Mouse (Mus musculus): ENCODE data around the gene 4930507D05Rik. TPM values are rescaled to one million over a fixed set of nuclear protein-coding genes. Genes with fewer than 3 reads are reported as not detected.
"Not testable (repeated sequence)": the region's sequence is repeated elsewhere in the genome, so short reads cannot be mapped to it uniquely, and the experiment has no call there.

The 4930507D05Rik gene
- polyA plus RNA-seq, 1 experiment = not detected

DNA sequence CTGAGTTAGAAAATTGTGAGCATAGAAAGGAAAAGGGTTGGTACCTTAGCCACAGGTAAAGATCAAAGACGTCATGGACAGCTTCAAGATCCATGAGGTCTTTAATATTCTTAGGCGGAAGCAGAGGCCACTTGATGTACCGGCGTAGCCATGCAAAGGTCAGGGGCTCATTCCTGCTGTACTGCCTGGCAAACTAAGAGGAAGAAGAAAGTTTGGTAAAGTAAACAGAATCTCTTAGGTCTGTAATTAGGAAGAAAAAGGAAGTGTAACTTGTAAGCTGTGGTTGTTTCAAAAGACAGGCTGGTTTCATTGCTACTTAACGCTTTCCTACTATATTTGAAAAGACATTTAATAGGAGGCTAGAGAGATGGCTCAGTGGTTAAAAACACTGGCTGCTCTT lies 18.9 kb upstream of the 4930507D05Rik start:
- H3K27ac ChIP-seq (ENCODE audit: insufficient read depth, low read length) = no peak overlapping the region
- peaks cover 40% of the 10 kb centered on the region for H3K36me3 ChIP-seq (ENCODE audit: control insufficient read depth, insufficient read depth, low read length)
- TF ChIP-seq CTCF (IDR thresholded peaks at IDR 0.05; ENCODE audit: extremely low read depth, insufficient read depth, insufficient read length, insufficient replicate concordance) = no peak
- no peak for TF ChIP-seq POLR2A (IDR thresholded peaks at IDR 0.05; ENCODE audit: low read depth, low read length)
- no peak for DNase-seq (ENCODE audit: low read depth in 1 of 2, low spot score in 2 of 2)
- WGBS = 85% methylated on average over 5 of the region's 5 CpGs
- no peak overlapping the region for H3K4me3 ChIP-seq (ENCODE audit: extremely low read depth, insufficient read depth, insufficient read length)
- H3K4me1 ChIP-seq (ENCODE audit: control insufficient read depth, insufficient read depth, insufficient read length) = no peaks in the 10 kb centered on the region
- no peaks in the 10 kb centered on the region for H3K27me3 ChIP-seq (ENCODE audit: control insufficient read depth, insufficient read depth, low read length)

DNA sequence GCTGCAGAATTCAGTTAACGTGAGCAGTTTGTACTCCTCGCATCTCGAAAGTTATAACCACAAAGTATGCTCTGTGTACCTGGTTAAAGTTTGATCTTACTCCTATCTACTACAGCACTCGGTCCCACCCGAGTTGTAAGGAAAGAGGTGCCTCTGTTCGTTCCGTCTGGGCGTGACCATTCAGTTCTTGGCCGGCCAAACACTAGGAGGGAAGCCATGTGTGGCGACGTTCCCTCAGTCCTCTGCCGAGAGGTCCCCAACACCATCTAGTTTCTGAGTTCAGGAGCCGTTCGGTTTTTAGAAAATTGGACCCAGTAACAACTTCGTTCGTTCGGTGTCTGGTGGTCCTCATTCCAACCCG lies 971 bp downstream of the 4930507D05Rik start:
- Histone ChIP-seq H3K36me3 (ENCODE audit: control insufficient read depth, insufficient read depth, low read length) (peaks cover 10% of the 10 kb centered on the region), H3K27me3 (ENCODE audit: control insufficient read depth, insufficient read depth, low read length) (no peaks in the 10 kb centered on the region), H3K4me1 (ENCODE audit: control insufficient read depth, insufficient read depth, insufficient read length) (peaks cover 3% of the 10 kb centered on the region; the same call in 1 of the 2 replicates), H3K27ac (ENCODE audit: insufficient read depth, low read length) (0 out of 2 replicates have a peak overlapping the region, but pooled peaks have one; percentile 96), H3K4me3 (ENCODE audit: extremely low read depth, insufficient read depth, insufficient read length) (peak overlapping the region; percentile 94)
- no peak for TF ChIP-seq CTCF (IDR thresholded peaks at IDR 0.05; ENCODE audit: extremely low read depth, insufficient read depth, insufficient read length, insufficient replicate concordance)
- TF ChIP-seq POLR2A (IDR thresholded peaks at IDR 0.05; ENCODE audit: low read depth, low read length) = no peak
- 41% methylated on average over 18 of the region's 18 CpGs for WGBS
- DNase-seq (ENCODE audit: low read depth in 1 of 2, low spot score in 2 of 2) = no peak

DNA sequence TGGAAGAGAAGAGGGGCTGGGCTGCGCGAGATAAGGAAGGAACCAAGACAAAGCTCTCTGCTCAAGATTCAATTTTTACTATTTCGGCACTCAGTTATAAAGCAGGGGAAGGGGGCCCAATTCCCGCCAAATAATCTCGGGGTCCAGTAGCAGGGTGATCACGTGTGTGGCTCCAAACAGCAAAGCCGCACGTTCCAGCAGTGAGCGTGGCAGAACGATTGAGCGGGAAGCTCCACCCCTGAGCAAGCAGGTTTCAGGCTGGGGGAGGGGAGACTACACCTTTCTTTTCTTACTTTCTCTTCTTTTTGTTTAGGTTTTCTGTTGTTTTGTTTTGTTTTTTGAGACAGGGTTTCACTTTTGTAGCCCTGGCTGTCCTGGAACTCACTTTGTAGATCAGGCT lies 2.7 kb downstream of the 4930507D05Rik start:
- not testable (repeated sequence) for H3K27me3 ChIP-seq (ENCODE audit: control insufficient read depth, insufficient read depth, low read length); H3K27ac ChIP-seq (ENCODE audit: insufficient read depth, low read length); DNase-seq (ENCODE audit: low read depth in 1 of 2, low spot score in 2 of 2); H3K4me3 ChIP-seq (ENCODE audit: extremely low read depth, insufficient read depth, insufficient read length); H3K4me1 ChIP-seq (ENCODE audit: control insufficient read depth, insufficient read depth, insufficient read length)
- WGBS = 90% methylated on average over 11 of the region's 11 CpGs
- H3K36me3 ChIP-seq (ENCODE audit: control insufficient read depth, insufficient read depth, low read length) = peaks cover 15% of the 10 kb centered on the region

DNA sequence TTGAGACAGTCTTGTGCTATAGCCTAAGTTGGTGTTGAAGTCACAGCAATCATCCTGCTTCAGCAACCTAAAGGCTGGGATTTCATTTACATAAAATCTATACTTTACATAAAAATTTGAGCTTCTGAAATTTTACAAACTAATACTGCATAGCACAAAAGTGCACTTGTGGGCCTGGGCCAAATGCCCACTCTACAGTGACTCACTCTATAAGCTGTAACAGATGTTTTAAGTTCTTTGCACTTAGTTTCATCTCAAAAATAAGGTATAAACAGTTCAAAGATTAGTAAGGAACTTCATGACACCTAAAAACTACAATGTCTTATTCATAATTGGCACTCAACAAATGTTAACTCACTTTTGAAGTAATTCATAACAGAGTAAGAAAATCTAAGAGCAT lies 12.0 kb downstream of the 4930507D05Rik start:
- Histone ChIP-seq H3K36me3 (ENCODE audit: control insufficient read depth, insufficient read depth, low read length) (peaks cover 30% of the 10 kb centered on the region), H3K27ac (ENCODE audit: insufficient read depth, low read length) (no peak overlapping the region), H3K4me3 (ENCODE audit: extremely low read depth, insufficient read depth, insufficient read length) (no peak overlapping the region), H3K27me3 (ENCODE audit: control insufficient read depth, insufficient read depth, low read length) (no peaks in the 10 kb centered on the region), H3K4me1 (ENCODE audit: control insufficient read depth, insufficient read depth, insufficient read length) (no peaks in the 10 kb centered on the region)
- DNase-seq (ENCODE audit: low read depth in 1 of 2, low spot score in 2 of 2) = no peak
- TF ChIP-seq CTCF (IDR thresholded peaks at IDR 0.05; ENCODE audit: extremely low read depth, insufficient read depth, insufficient read length, insufficient replicate concordance) (no peak), POLR2A (IDR thresholded peaks at IDR 0.05; ENCODE audit: low read depth, low read length) (no peak)

DNA sequence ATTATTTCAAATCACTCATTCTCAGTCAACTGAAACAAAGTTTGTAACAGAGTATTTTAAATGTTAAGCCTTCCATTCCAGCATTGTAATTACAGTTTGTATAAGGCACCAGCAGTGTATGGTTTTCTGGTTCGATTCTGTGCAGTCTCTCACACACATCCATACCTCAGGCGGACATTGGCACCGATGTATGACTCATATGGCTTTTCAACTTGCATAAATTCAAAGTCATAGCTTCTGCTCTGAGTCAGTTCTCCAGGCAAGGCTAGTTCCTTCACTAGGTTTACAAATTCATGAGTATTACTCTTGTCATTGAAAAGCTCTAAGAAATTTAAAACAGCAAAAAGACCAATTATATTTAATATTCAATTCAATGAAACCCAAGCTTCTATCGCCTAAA lies 20.4 kb downstream of the 4930507D05Rik start:
- peaks cover 11% of the 10 kb centered on the region for H3K36me3 ChIP-seq (ENCODE audit: control insufficient read depth, insufficient read depth, low read length)
- 95% methylated on average over 4 of the region's 4 CpGs for WGBS
- H3K27ac ChIP-seq (ENCODE audit: insufficient read depth, low read length) = no peak overlapping the region
- H3K4me3 ChIP-seq (ENCODE audit: extremely low read depth, insufficient read depth, insufficient read length) = no peak overlapping the region
- no peak for TF ChIP-seq POLR2A (IDR thresholded peaks at IDR 0.05; ENCODE audit: low read depth, low read length)
- no peak for TF ChIP-seq CTCF (IDR thresholded peaks at IDR 0.05; ENCODE audit: extremely low read depth, insufficient read depth, insufficient read length, insufficient replicate concordance)
- H3K4me1 ChIP-seq (ENCODE audit: control insufficient read depth, insufficient read depth, insufficient read length) = no peaks in the 10 kb centered on the region
- no peaks in the 10 kb centered on the region for H3K27me3 ChIP-seq (ENCODE audit: control insufficient read depth, insufficient read depth, low read length)
- DNase-seq (ENCODE audit: low read depth in 1 of 2, low spot score in 2 of 2) = no peak

DNA sequence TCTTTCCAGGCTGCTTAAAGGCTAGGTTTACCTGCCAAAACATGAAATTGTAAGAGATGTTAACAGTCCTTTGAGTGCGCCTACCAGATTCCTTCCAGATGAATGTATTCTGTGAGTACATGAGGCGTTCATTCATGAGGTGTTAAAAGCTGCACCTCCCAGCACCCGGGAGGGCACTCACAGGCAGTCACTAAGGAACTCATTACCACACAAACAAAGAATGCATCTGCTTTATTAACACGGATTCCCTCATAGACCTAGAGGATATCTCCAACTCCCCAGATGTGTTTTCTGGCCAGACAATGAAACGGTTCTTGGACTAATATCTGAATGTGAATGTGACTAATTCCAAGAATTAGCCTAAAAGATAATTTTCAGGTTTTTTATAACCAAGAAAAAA lies 21.8 kb downstream of the 4930507D05Rik start:
- 82% methylated on average over 5 of the region's 5 CpGs for WGBS
- TF ChIP-seq CTCF (IDR thresholded peaks at IDR 0.05; ENCODE audit: extremely low read depth, insufficient read depth, insufficient read length, insufficient replicate concordance) (no peak), POLR2A (IDR thresholded peaks at IDR 0.05; ENCODE audit: low read depth, low read length) (no peak)
- Histone ChIP-seq H3K36me3 (ENCODE audit: control insufficient read depth, insufficient read depth, low read length) (peaks cover 13% of the 10 kb centered on the region), H3K4me3 (ENCODE audit: extremely low read depth, insufficient read depth, insufficient read length) (no peak overlapping the region), H3K27me3 (ENCODE audit: control insufficient read depth, insufficient read depth, low read length) (no peaks in the 10 kb centered on the region), H3K4me1 (ENCODE audit: control insufficient read depth, insufficient read depth, insufficient read length) (no peaks in the 10 kb centered on the region), H3K27ac (ENCODE audit: insufficient read depth, low read length) (no peak overlapping the region)
- DNase-seq (ENCODE audit: low read depth in 1 of 2, low spot score in 2 of 2) = no peak

DNA sequence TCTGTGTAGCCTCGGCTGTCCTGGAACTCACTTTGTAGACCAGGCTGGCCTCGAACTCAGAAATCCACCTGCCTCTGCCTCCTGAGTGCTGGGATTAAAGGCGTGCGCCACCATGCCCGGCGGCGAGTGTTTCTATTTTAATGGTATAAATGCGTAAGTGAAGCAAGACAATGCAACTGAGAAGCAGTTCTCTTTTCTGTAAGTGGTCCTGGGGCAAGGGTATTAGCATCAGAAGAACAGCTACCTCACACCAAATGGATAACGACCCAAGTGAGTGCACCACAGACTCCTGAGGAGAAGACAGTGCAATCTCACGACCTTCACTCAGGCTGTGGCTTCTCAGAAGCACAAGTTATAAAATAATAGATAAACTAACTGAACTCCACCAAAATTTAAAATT lies 25.7 kb downstream of the 4930507D05Rik start:
- H3K4me1 ChIP-seq (ENCODE audit: control insufficient read depth, insufficient read depth, insufficient read length) = no peaks in the 10 kb centered on the region
- TF ChIP-seq POLR2A (IDR thresholded peaks at IDR 0.05; ENCODE audit: low read depth, low read length) = no peak
- no peak for TF ChIP-seq CTCF (IDR thresholded peaks at IDR 0.05; ENCODE audit: extremely low read depth, insufficient read depth, insufficient read length, insufficient replicate concordance)
- no peak overlapping the region for H3K27ac ChIP-seq (ENCODE audit: insufficient read depth, low read length)
- peaks cover 10% of the 10 kb centered on the region for H3K36me3 ChIP-seq (ENCODE audit: control insufficient read depth, insufficient read depth, low read length)
- no peak overlapping the region for H3K4me3 ChIP-seq (ENCODE audit: extremely low read depth, insufficient read depth, insufficient read length)
- no peaks in the 10 kb centered on the region for H3K27me3 ChIP-seq (ENCODE audit: control insufficient read depth, insufficient read depth, low read length)
- WGBS = 91% methylated on average over 10 of the region's 10 CpGs
- DNase-seq (ENCODE audit: low read depth in 1 of 2, low spot score in 2 of 2) = no peak
